Mouse (Mus musculus) midbrain, embryonic 13.5 days (tissue): ENCODE measurements at regions not wholly inside any gene's neighbourhood (a gene's known extent, or its start where the extent isn't known, plus 50 kb on each side); places are given as distances from the start of the nearest gene placed in this dataset.
A peak's percentile ranks its signal among the peaks of the same experiment; 100 is the strongest.
"Not testable (repeated sequence)": the region's sequence is repeated elsewhere in the genome, so short reads cannot be mapped to it uniquely, and the experiment has no call there.

Source experiments
- ATAC-seq: fragments of 200-750 bp; cut with Nextera tagmentation; 2 replicates; pipeline ENCODE4 v1.8.0; 2017; ENCODE audit warnings: mild to moderate bottlenecking, moderate TSS enrichment, moderate library complexity
- H3K27ac ChIP-seq: fragments of 300-500 bp; sonication (generic); 2 replicates; pipeline ENCODE4 v1.5.1; 2015; ENCODE audit warnings: inconsistent platforms, mild to moderate bottlenecking, moderate library complexity
- H3K27me3 ChIP-seq: fragments of 300-500 bp; sonication (generic); 2 replicates; pipeline ENCODE4 v1.6.1; 2015; ENCODE audit warnings: mild to moderate bottlenecking, inconsistent platforms
- H3K36me3 ChIP-seq: fragments of 300-500 bp; sonication (generic); 2 replicates; pipeline ENCODE4 v1.6.1; 2015; ENCODE audit warnings: mild to moderate bottlenecking, inconsistent platforms
- H3K4me1 ChIP-seq: fragments of 300-500 bp; sonication (generic); replicated peaks from 2 replicates; pipeline ENCODE4 v1.6.1; 2015; ENCODE audit warnings: inconsistent platforms
- H3K4me2 ChIP-seq: fragments of 300-500 bp; sonication (generic); replicated peaks from 2 replicates; pipeline ENCODE4 v1.6.1; 2015; ENCODE audit warnings: moderate library complexity, mild to moderate bottlenecking, inconsistent platforms
- H3K4me3 ChIP-seq: fragments of 300-500 bp; sonication (generic); replicated peaks from 2 replicates; pipeline ENCODE4 v1.5.1; 2015; ENCODE audit warnings: mild to moderate bottlenecking, inconsistent platforms
- H3K9ac ChIP-seq: fragments of 300-500 bp; sonication (generic); replicated peaks from 2 replicates; pipeline ENCODE4 v1.6.1; 2015; ENCODE audit warnings: mild to moderate bottlenecking, inconsistent platforms
- H3K9me3 ChIP-seq: fragments of 300-500 bp; sonication (generic); 2 replicates; pipeline ENCODE4 v1.6.1; 2016; ENCODE audit warnings: mild to moderate bottlenecking, inconsistent platforms
- WGBS: fragments of 180-500 bp; shearing (Covaris S2); methylation state at CpG from one replicate; pipeline ENCODE4 v1.1.7; 2015; 5-methylcytosine and 5-hydroxymethylcytosine counted together

- H3K27me3 ChIP-seq, H3K4me1 ChIP-seq, H3K36me3 ChIP-seq, H3K9me3 ChIP-seq, H3K9ac ChIP-seq, H3K27ac ChIP-seq: not testable (repeated sequence)
- peak; percentile 92 for ATAC-seq
- Histone ChIP-seq H3K4me3 (peak overlapping the region; percentile 30), H3K4me2 (peak overlapping the region; percentile 42; the same call in 1 of the 2 replicates)
- 45% methylated on average over 19 of the region's 27 CpGs for WGBS
Observed at GRCm38 (mm10) chrX:97141170-97142085, 69.0 kb downstream of the Pgr15l start.

DNA sequence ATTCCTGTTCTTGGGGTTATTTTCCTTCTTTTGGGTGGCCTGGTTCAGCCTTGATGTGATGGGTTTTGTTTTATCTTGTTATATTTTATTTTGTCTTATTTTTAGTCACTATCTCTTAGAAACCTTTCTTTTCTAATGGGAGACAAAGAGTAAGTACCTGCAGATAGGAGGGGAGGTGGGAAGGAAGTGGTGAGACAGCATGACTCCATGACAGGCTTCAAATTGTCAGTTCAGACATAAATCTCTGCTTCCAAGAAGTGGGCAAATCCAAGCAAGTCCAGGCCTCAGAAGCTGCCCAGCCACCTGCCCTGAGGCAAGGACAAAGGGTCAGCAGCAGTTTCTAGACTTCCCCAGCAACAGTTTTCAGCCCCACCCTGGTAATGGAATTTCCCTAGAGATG is 69.8 kb downstream of the Pgr15l start:
- ATAC-seq: 0 out of 2 replicates have a peak, but pooled peaks have one; percentile 37
- H3K4me2 ChIP-seq: peak overlapping the region; percentile 42
- H3K4me1 ChIP-seq: no peaks in the 10 kb centered on the region
- H3K27ac ChIP-seq: no peak overlapping the region
- H3K9ac ChIP-seq: no peak overlapping the region
- no peaks in the 10 kb centered on the region for H3K36me3 ChIP-seq
- H3K27me3 ChIP-seq: no peaks in the 10 kb centered on the region
- no peaks in the 10 kb centered on the region for H3K9me3 ChIP-seq
- H3K4me3 ChIP-seq: peak overlapping the region; percentile 30

DNA sequence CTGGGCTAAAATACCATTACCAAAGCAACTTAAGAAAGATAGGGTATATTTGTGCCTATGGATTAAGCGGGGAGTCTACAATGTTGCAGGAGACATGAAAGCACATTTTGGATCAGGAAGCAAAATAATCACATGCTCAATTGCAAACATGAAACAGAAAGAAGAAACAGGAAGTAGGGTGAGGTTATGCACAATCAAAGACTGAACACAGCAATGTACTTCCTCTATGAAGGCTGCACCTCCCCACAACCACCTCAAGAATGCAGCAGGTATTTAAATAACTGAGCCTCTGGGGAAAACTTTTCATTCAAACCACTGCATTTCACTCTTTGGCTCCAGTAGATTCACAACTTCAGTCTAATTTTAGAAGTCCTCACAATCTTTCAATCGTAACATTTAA is 83.8 kb downstream of the Pgr15l start:
- H3K4me3 ChIP-seq: no peak overlapping the region
- no peak for ATAC-seq
- 90% methylated on average over 2 of the region's 2 CpGs for WGBS
- H3K4me2 ChIP-seq: no peak overlapping the region
- no peaks in the 10 kb centered on the region for H3K4me1 ChIP-seq
- H3K9ac ChIP-seq: no peak overlapping the region
- no peaks in the 10 kb centered on the region for H3K9me3 ChIP-seq
- H3K36me3 ChIP-seq: no peaks in the 10 kb centered on the region
- H3K27ac ChIP-seq: no peak overlapping the region
- H3K27me3 ChIP-seq: no peaks in the 10 kb centered on the region
